Mouse (Mus musculus) forebrain, embryonic 12.5 days (tissue): ENCODE results near the gene Ucp2. TPM values are rescaled to one million over a fixed set of nuclear protein-coding genes. Genes with fewer than 3 reads are reported as not detected.

ENCODE experiments used
- ATAC-seq: fragments of 200-750 bp; cut with Nextera tagmentation; 2 replicates; pipeline ENCODE4 v1.8.0; 2017; ENCODE audit warnings: moderate TSS enrichment; ENCODE audit not compliant: low FRiP score
- H3K27ac ChIP-seq: fragments of 300-500 bp; sonication (generic); 2 replicates; pipeline ENCODE4 v1.5.1; 2016; ENCODE audit warnings: mild to moderate bottlenecking
- H3K27me3 ChIP-seq: fragments of 300-500 bp; sonication (generic); 2 replicates; pipeline ENCODE4 v1.6.1; 2016; ENCODE audit warnings: mild to moderate bottlenecking
- H3K36me3 ChIP-seq: fragments of 300-500 bp; sonication (generic); replicated peaks from 2 replicates; pipeline ENCODE4 v1.6.1; 2016; ENCODE audit warnings: mild to moderate bottlenecking
- H3K4me1 ChIP-seq: fragments of 300-500 bp; sonication (generic); 2 replicates; pipeline ENCODE4 v1.6.1; 2016
- H3K4me2 ChIP-seq: fragments of 300-500 bp; sonication (generic); 2 replicates; pipeline ENCODE4 v1.6.1; 2016; ENCODE audit warnings: mild to moderate bottlenecking, moderate library complexity
- H3K4me3 ChIP-seq: fragments of 300-500 bp; sonication (generic); replicated peaks from 2 replicates; pipeline ENCODE4 v1.5.1; 2016; ENCODE audit warnings: mild to moderate bottlenecking
- H3K9ac ChIP-seq: fragments of 300-500 bp; sonication (generic); 2 replicates; pipeline ENCODE4 v1.6.1; 2016; ENCODE audit warnings: mild to moderate bottlenecking
- H3K9me3 ChIP-seq: fragments of 300-500 bp; sonication (generic); 2 replicates; pipeline ENCODE4 v1.6.1; 2016
- WGBS: fragments of 180-500 bp; shearing (Covaris S2); methylation state at CpG from one replicate; pipeline ENCODE4 v1.1.7; 2016; 5-methylcytosine and 5-hydroxymethylcytosine counted together
- polyA plus RNA-seq: library from polyadenylated mRNA; unstranded; fragments of >200 nt; fragmentation: Nextera tagmentation; extraction: Ambion mirVana; gene quantifications from 2 replicates; pipeline ENCODE4 v1.2.1, GENCODE M21; 2016

Ucp2 gene
- polyA plus RNA-seq, 1 experiment from 2014 or later: 83.8 TPM

DNA sequence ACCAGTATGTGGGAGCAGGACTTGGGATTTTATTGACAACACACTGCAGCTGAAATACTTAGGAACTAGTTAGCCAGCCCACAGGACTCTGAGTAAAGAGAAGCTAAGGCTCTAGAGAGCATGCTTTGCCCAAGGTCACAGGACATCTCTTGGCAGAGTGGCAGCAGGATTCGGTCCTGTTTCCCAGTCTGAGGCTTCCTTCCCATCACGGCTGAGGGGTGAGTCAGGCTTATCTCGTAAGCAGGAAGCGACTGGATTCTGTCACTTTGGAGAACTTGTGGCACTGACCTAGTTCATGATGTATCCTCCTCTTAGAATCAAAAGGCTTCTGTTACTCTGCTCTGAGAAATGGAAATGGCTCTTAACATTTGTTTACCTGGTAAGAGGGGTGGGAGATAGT is 54.5 kb downstream of the Ucp2 start:
- no peak overlapping the region for H3K9ac ChIP-seq
- no peak overlapping the region for H3K4me2 ChIP-seq
- no peak overlapping the region for H3K27ac ChIP-seq
- H3K9me3 ChIP-seq: no peaks in the 10 kb centered on the region
- H3K36me3 ChIP-seq: 0 out of 2 replicates have a peak, but pooled peaks cover 7% of the 10 kb centered on the region
- no peak for ATAC-seq
- H3K4me3 ChIP-seq: no peak overlapping the region
- no peaks in the 10 kb centered on the region for H3K4me1 ChIP-seq
- WGBS: 88% methylated on average over 4 of the region's 4 CpGs
- H3K27me3 ChIP-seq: no peaks in the 10 kb centered on the region

DNA sequence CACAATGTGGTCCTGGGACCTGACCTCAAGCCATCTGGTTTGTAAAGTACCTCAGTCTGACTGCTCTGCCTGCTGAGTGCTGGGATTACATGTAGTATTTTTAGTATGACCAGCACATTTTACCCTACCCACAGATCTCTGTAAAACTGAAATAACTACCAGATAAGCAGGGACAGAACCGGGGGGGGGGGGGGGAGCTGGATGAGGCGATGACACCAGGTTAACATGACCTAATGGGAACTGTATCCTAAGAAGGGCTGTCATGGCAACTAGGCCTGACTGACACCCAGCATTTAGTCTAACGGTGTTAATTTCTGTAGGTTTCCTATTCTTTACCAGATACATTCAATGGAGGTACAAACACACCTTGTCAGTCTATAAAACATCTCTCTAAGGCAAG is 56.7 kb downstream of the Ucp2 start:
- H3K4me2 ChIP-seq: no peak overlapping the region
- H3K4me1 ChIP-seq: peaks cover under 1% of the 10 kb centered on the region; the same call in 1 of the 2 replicates
- 0 out of 2 replicates have a peak, but pooled peaks cover 7% of the 10 kb centered on the region for H3K36me3 ChIP-seq
- ATAC-seq: no peak
- H3K9me3 ChIP-seq: no peaks in the 10 kb centered on the region
- H3K27ac ChIP-seq: no peak overlapping the region
- no peak overlapping the region for H3K9ac ChIP-seq
- H3K4me3 ChIP-seq: no peak overlapping the region
- WGBS: 94% methylated on average over 3 of the region's 3 CpGs
- no peaks in the 10 kb centered on the region for H3K27me3 ChIP-seq

GRCm38 (mm10) chr7:100550338-100551007 is 57.3 kb downstream of the Ucp2 start:
- Histone ChIP-seq H3K9me3 (no peaks in the 10 kb centered on the region), H3K4me2 (no peak overlapping the region), H3K36me3 (0 out of 2 replicates have a peak, but pooled peaks cover 7% of the 10 kb centered on the region), H3K27me3 (no peaks in the 10 kb centered on the region), H3K9ac (no peak overlapping the region), H3K4me1 (peaks cover 7% of the 10 kb centered on the region), H3K4me3 (no peak overlapping the region), H3K27ac (no peak overlapping the region)
- 66% methylated on average over 5 of the region's 5 CpGs for WGBS
- ATAC-seq: no peak

Other genes starting within 250 kb of the Ucp2 start
- 4.1 and 4.2 TPM in 2 replicates for gene P4ha3, start 207.8 kb upstream of the Ucp2 start, polyA plus RNA-seq
- gene C2cd3, start 121.1 kb upstream of the Ucp2 start, polyA plus RNA-seq: 44.3 and 49.5 TPM in 2 replicates
- gene Ppme1, start 121.0 kb upstream of the Ucp2 start, polyA plus RNA-seq: 103 TPM in 2 replicates
- gene Ucp3, start 20.3 kb upstream of the Ucp2 start, polyA plus RNA-seq: not detected in 2 replicates
- gene Dnajb13, start 21.6 kb downstream of the Ucp2 start, polyA plus RNA-seq: 0.67 and 1.1 TPM in 2 replicates
- gene Coa4, start 43.7 kb downstream of the Ucp2 start, polyA plus RNA-seq: 12.6 and 15.1 TPM in 2 replicates
- 146 and 157 TPM in 2 replicates for gene Rab6a, start 114.1 kb downstream of the Ucp2 start, polyA plus RNA-seq
- gene Mrpl48, start 115.0 kb downstream of the Ucp2 start, polyA plus RNA-seq: 55.7 and 59.6 TPM in 2 replicates
- gene Plekhb1, start 169.1 kb downstream of the Ucp2 start, polyA plus RNA-seq: 4.4 and 6.3 TPM in 2 replicates
- 63.9 and 72.6 TPM in 2 replicates for gene Fam168a, start 213.3 kb downstream of the Ucp2 start, polyA plus RNA-seq